Mouse (Mus musculus): ENCODE measurements around the gene Tcf20. TPM values are rescaled to one million over a fixed set of nuclear protein-coding genes. Genes with fewer than 3 reads are reported as not detected.
A peak's percentile ranks its signal among the peaks of the same experiment; 100 is the strongest.

Gene Tcf20
- polyA plus RNA-seq, 1 experiment, result 38.3 TPM

GRCm38 (mm10) chr15:82929595-82929994 is 58.1 kb downstream of the Tcf20 start:
- no peak for DNase-seq (ENCODE audit: extremely low spot score in 1 of 2, low spot score in 1 of 2)

GRCm38 (mm10) chr15:82928844-82929243 is 58.8 kb downstream of the Tcf20 start:
- no peak for DNase-seq (ENCODE audit: extremely low spot score in 1 of 2, low spot score in 1 of 2)

DNA sequence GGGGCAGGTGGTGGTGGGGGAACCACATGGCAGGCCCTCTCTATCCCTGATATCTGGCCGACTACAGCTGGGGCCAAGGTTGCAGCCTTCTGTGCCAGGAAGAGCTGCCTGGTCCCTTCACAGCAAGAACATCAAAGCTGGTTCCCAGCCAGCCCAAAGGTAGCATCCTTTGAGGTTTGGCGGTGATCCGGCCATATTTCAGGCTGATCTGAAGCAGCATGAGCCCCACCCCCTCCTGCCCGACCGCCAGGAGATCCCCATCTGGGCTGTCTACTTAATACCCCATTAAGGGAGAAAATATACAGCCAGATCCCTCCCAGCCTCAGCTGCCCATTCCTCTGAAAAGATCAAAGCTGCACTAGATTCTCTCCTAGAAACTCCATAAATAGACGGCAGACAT is 59.6 kb downstream of the Tcf20 start:
- DNase-seq (ENCODE audit: extremely low spot score in 1 of 2, low spot score in 1 of 2), result no peak

- DNase-seq (ENCODE audit: extremely low spot score in 1 of 2, low spot score in 1 of 2), result no peak
Observed at GRCm38 (mm10) chr15:82927057-82927456, 60.6 kb downstream of the Tcf20 start.

- DNase-seq (ENCODE audit: extremely low spot score in 1 of 2, low spot score in 1 of 2), result no peak
Observed at GRCm38 (mm10) chr15:82924679-82925425, 62.8 kb downstream of the Tcf20 start.

GRCm38 (mm10) chr15:82923531-82923930 is 64.1 kb downstream of the Tcf20 start:
- DNase-seq (ENCODE audit: extremely low spot score in 1 of 2, low spot score in 1 of 2), result no peak

- DNase-seq (ENCODE audit: extremely low spot score in 1 of 2, low spot score in 1 of 2), result no peak
Observed at GRCm38 (mm10) chr15:82922755-82923154, 64.9 kb downstream of the Tcf20 start.

DNA sequence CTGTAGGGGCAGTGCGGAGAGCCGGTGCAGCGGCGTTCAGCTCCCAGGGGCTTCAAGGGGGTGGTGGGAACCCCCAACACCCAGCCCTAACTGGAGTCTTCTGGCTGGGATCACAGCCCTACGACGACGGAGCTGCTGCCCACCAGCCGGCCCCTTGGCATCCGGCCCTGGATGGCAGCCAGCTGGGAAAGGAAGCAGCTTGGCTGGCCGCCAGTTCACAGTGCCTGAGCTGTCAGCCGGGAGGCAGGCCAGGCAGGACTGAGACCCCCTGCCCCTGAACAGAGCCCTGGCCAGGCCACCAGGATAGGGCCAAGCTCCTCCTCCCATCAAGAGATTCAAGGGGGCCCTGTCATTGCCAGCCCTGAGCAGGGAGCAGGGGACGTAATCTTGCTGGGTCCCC is 65.6 kb downstream of the Tcf20 start:
- peak in 1 of 2 experiments; percentile 86 for DNase-seq (ENCODE audit: extremely low spot score in 1 of 2, low spot score in 1 of 2)

- no peak for DNase-seq (ENCODE audit: extremely low spot score in 1 of 2, low spot score in 1 of 2)
Observed at GRCm38 (mm10) chr15:82921559-82921958, 66.1 kb downstream of the Tcf20 start.

DNA sequence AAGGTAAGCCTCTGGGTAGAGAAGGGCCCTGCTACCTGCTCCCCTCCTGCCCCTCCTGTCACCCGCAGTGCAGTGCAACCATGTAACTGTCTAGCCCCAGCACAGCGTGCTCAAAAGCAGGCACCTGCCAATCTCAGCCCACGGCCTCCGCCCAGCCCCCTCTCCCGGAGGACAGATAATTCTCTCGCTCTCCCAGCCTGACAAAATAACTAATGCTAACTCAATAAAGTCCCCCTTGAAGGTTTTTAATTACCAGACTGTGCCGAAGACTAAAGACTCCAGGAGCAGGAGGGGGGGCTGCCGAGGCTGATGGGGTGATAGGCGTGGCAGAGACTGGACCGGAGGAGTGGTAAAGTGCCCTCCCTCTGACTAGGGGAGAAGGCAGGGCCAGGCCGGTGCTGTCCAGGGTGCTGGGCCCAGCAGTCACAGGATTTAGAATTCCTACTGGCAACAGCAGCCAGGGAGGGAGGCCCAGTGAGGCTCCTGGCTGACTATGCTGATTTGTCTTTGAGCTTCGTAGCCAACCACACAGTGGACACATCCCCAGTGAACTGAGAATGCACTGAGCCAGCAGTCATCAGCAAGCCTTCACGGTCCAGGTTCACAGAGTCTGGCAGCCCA is 66.7 kb downstream of the Tcf20 start:
- no peak for DNase-seq (ENCODE audit: extremely low spot score in 1 of 2, low spot score in 1 of 2)

DNA sequence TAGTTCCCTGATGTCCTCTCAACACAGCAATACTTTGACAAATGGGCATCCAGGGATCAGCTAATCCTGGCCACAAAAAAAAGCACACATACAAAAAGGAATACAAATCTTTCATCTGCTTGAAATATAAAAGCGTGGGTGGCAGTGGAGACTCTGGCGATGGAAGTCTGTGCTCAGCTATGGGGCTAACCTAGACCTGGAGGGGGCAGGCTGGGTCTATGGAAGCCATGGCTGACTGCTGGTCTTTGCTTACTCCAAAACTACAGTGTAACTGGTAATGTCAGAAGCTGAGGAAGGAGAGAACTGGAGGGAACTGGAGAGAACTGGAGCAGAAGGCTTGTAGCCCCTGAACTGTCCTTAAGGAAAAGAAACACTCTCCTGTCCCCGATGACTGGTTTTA is 69.7 kb downstream of the Tcf20 start:
- no peak for DNase-seq (ENCODE audit: extremely low spot score in 1 of 2, low spot score in 1 of 2)

- DNase-seq (ENCODE audit: extremely low spot score in 1 of 2, low spot score in 1 of 2), result peak in 1 of 2 experiments; percentile 81
Observed at GRCm38 (mm10) chr15:82917207-82917844, 70.3 kb downstream of the Tcf20 start.

- no peak for DNase-seq (ENCODE audit: extremely low spot score in 1 of 2, low spot score in 1 of 2)
Observed at GRCm38 (mm10) chr15:82914455-82914854, 73.2 kb downstream of the Tcf20 start.

- peak in 1 of 2 experiments; percentile 61 for DNase-seq (ENCODE audit: extremely low spot score in 1 of 2, low spot score in 1 of 2)
Observed at GRCm38 (mm10) chr15:82911965-82912337, 75.7 kb downstream of the Tcf20 start.

DNA sequence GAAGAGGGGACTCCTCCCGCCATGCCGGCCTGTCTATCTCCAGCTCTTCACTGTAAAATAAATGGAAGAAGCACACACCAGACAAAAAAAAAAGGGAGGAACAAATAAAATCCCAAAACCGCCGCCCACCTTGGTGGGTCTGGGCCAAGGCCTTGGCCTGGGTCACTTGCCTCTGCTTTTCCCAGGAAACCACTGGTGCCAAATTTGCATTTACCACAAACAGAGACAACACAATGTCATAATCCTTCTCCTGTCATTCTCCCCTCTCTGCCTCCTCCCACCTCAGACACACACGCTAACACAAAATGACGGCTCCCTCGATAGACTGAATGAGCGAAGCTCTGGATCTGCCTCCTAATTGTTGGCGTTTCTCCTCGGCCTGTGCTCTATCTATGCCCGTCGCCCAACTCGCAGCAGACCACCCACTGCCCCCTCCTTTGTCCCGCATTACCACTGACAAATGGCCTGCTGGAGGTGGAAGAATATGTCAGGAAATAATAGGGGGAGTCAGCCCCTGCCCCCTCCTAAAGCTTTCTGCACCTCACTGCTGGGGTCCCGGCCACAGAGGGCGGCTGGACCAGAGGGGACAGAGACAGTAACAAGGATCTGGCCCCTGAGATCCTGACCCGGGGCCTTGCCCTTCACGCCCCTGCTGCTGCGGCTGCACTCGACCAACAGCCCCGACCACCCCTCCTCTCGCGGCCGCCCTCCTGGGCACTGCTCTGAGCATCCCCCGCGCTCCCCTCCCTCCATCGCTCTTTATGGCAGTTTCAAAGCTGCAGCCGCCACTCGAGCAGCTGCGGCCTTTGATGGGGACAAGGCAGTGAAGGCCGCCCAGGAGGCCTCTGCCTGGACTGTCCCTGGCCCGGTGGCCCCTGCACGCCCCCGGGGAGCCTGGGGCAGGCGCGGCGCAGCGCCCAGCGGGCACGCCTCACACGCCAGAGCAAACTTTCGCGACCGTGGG is 76.4 kb downstream of the Tcf20 start:
- DNase-seq (ENCODE audit: extremely low spot score in 1 of 2, low spot score in 1 of 2), result no peak

GRCm38 (mm10) chr15:82910596-82910995 is 77.1 kb downstream of the Tcf20 start:
- no peak for DNase-seq (ENCODE audit: extremely low spot score in 1 of 2, low spot score in 1 of 2)

- DNase-seq (ENCODE audit: extremely low spot score in 1 of 2, low spot score in 1 of 2), result no peak
Observed at GRCm38 (mm10) chr15:82909791-82910190, 77.9 kb downstream of the Tcf20 start.

GRCm38 (mm10) chr15:82908521-82908920 is 79.2 kb downstream of the Tcf20 start:
- no peak for DNase-seq (ENCODE audit: extremely low spot score in 1 of 2, low spot score in 1 of 2)

GRCm38 (mm10) chr15:82907306-82907705 is 80.4 kb downstream of the Tcf20 start:
- DNase-seq (ENCODE audit: extremely low spot score in 1 of 2, low spot score in 1 of 2), result no peak

DNA sequence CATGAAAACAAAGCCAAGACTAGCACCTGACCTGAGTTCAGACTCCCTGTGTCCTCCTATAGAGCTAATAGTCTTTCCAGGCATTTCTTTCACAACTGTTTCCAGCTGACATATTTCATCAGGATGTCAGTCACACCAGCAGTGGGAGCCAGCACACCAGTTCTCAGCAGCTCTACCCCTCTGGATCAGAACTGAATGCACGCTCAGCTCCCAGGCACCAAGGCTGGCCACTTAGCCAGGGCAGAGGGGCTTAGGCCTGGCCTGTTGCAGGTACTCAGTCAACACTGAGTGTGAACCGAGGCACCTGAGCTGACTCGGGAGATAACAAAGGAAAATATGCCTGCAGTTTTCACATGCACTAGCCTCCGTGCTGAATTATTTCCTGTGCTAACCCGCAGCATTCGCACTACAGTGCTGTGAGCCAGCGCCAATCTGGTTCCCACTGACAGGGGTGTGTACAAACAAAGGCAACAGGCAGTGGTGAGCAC is 81.1 kb downstream of the Tcf20 start:
- no peak for DNase-seq (ENCODE audit: extremely low spot score in 1 of 2, low spot score in 1 of 2)

All from frontal cortex, adult 2 months (tissue).